Mouse (Mus musculus): Measurements from ENCODE around the gene Olfr1263. TPM values are rescaled to one million over a fixed set of nuclear protein-coding genes. Genes with fewer than 3 reads are reported as not detected.

Olfr1263 gene
- polyA plus RNA-seq, 1 experiment from 2014 or later: not detected

Other genes with a start within 250 kb of the Olfr1263 start
- gene Olfr1254, start 218.5 kb upstream of the Olfr1263 start, polyA plus RNA-seq (2015; fragmentation: Nextera tagmentation; extraction: Ambion mirVana): not detected in 2 replicates
- not detected in 2 replicates for gene Olfr1255, start 200.1 kb upstream of the Olfr1263 start, polyA plus RNA-seq (2015; fragmentation: Nextera tagmentation; extraction: Ambion mirVana)
- gene Olfr1256, start 170.6 kb upstream of the Olfr1263 start, polyA plus RNA-seq (2015; fragmentation: Nextera tagmentation; extraction: Ambion mirVana): not detected in 2 replicates
- not detected in 2 replicates for gene Olfr48, start 163.9 kb upstream of the Olfr1263 start, polyA plus RNA-seq (2015; fragmentation: Nextera tagmentation; extraction: Ambion mirVana)
- gene Olfr1257, start 133.7 kb upstream of the Olfr1263 start, polyA plus RNA-seq (2015; fragmentation: Nextera tagmentation; extraction: Ambion mirVana): not detected in 2 replicates
- gene Olfr1258, start 84.8 kb upstream of the Olfr1263 start, polyA plus RNA-seq (2015; fragmentation: Nextera tagmentation; extraction: Ambion mirVana): not detected in 2 replicates
- not detected in 2 replicates for gene Olfr1259, start 63.5 kb upstream of the Olfr1263 start, polyA plus RNA-seq (2015; fragmentation: Nextera tagmentation; extraction: Ambion mirVana)
- not detected in 2 replicates for gene Olfr1260, start 37.8 kb upstream of the Olfr1263 start, polyA plus RNA-seq (2015; fragmentation: Nextera tagmentation; extraction: Ambion mirVana)
- gene Olfr1261, start 20.9 kb upstream of the Olfr1263 start, polyA plus RNA-seq (2015; fragmentation: Nextera tagmentation; extraction: Ambion mirVana): not detected in 2 replicates
- not detected in 2 replicates for gene Olfr1262, start 12.0 kb upstream of the Olfr1263 start, polyA plus RNA-seq (2015; fragmentation: Nextera tagmentation; extraction: Ambion mirVana)
- not detected in 2 replicates for gene Olfr1264, start 13.4 kb downstream of the Olfr1263 start, polyA plus RNA-seq (2015; fragmentation: Nextera tagmentation; extraction: Ambion mirVana)
- not detected in 2 replicates for gene Olfr1265, start 23.2 kb downstream of the Olfr1263 start, polyA plus RNA-seq (2015; fragmentation: Nextera tagmentation; extraction: Ambion mirVana)
- gene Olfr140, start 51.5 kb downstream of the Olfr1263 start, polyA plus RNA-seq (2015; fragmentation: Nextera tagmentation; extraction: Ambion mirVana): not detected in 2 replicates
- gene Olfr1269, start 109.3 kb downstream of the Olfr1263 start, polyA plus RNA-seq (2015; fragmentation: Nextera tagmentation; extraction: Ambion mirVana): not detected in 2 replicates
- gene Olfr32, start 130.2 kb downstream of the Olfr1263 start, polyA plus RNA-seq (2015; fragmentation: Nextera tagmentation; extraction: Ambion mirVana): not detected in 2 replicates
- gene Olfr1270, start 141.0 kb downstream of the Olfr1263 start, polyA plus RNA-seq (2015; fragmentation: Nextera tagmentation; extraction: Ambion mirVana): not detected in 2 replicates
- gene Olfr1506, start 212.4 kb downstream of the Olfr1263 start, polyA plus RNA-seq (2015; fragmentation: Nextera tagmentation; extraction: Ambion mirVana): not detected in 2 replicates
- gene Olfr142, start 245.5 kb downstream of the Olfr1263 start, polyA plus RNA-seq (2015; fragmentation: Nextera tagmentation; extraction: Ambion mirVana): not detected in 2 replicates